Mouse (Mus musculus) MEL (cell line): Measurements from ENCODE around the gene Spice1. TPM values are rescaled to one million over a fixed set of nuclear protein-coding genes. Genes with fewer than 3 reads are reported as not detected.

Source experiments
- DNase-seq: peaks from one replicate; pipeline ENCODE4 v3.0.0; 2011; ENCODE audit warnings: low read depth, low spot score
- H3K27ac ChIP-seq: 2 replicates; pipeline ENCODE4 v1.5.1; 2012; ENCODE audit warnings: low read depth, mild to moderate bottlenecking, control low read depth, low read length, moderate library complexity; ENCODE audit not compliant: control insufficient read depth
- H3K27me3 ChIP-seq, 2 experiments: fragments of 150-350 bp in 1 of 2; sonication (generic) in 1 of 2; 2 replicates each; pipeline ENCODE4 v1.6.1; 2012; ENCODE audit warnings: low read length in 2 of 2, mild to moderate bottlenecking in 2 of 2, improper control_type of control experiment in 1 of 2, moderate library complexity in 1 of 2; ENCODE audit not compliant: insufficient read depth in 2 of 2, control insufficient read depth in 1 of 2
- H3K36me3 ChIP-seq, 2 experiments: 2 replicates each; pipeline ENCODE4 v1.6.1; 2012 to 2014; ENCODE audit warnings: low read length in 2 of 2, improper control_type of control experiment in 1 of 2, inconsistent platforms in 1 of 2, mild to moderate bottlenecking in 1 of 2; ENCODE audit not compliant: insufficient read depth in 2 of 2, control insufficient read depth in 1 of 2
- H3K4me1 ChIP-seq, 2 experiments: fragments of 150-350 bp in 1 of 2; sonication (generic) in 1 of 2; 2 replicates each; pipeline ENCODE4 v1.6.1; 2012; ENCODE audit warnings: low read length in 2 of 2, improper control_type of control experiment in 1 of 2, mild to moderate bottlenecking in 1 of 2; ENCODE audit not compliant: insufficient read depth in 2 of 2, control insufficient read depth in 1 of 2
- H3K4me3 ChIP-seq, 2 experiments: fragments of 150-350 bp in 1 of 2; sonication (generic) in 1 of 2; 2 replicates each; pipeline ENCODE4 v1.5.1; 2012; ENCODE audit warnings: low read depth in 2 of 2, low read length in 2 of 2, mild to moderate bottlenecking in 2 of 2, moderate library complexity in 2 of 2, control low read depth in 1 of 2, improper control_type of control experiment in 1 of 2; ENCODE audit not compliant: control insufficient read depth in 1 of 2, insufficient read depth in 1 of 2
- H3K79me2 ChIP-seq: 2 replicates; pipeline ENCODE4 v1.6.1; 2012; ENCODE audit warnings: mild to moderate bottlenecking, low read length, moderate library complexity; ENCODE audit not compliant: control insufficient read depth, poor library complexity, insufficient read depth
- H3K9ac ChIP-seq: 2 replicates; pipeline ENCODE4 v1.6.1; 2012; ENCODE audit warnings: low read depth, mild to moderate bottlenecking, control low read depth, low read length, moderate library complexity; ENCODE audit not compliant: control insufficient read depth, poor library complexity, severe bottlenecking
- H3K9me3 ChIP-seq: fragments of 150-350 bp; sonication (generic); replicated peaks from 2 replicates; pipeline ENCODE4 v1.6.1; 2012; ENCODE audit warnings: mild to moderate bottlenecking, low read length, improper control_type of control experiment, moderate library complexity; ENCODE audit not compliant: insufficient read depth
- BHLHE40 ChIP-seq: IDR thresholded peaks from 2 replicates; pipeline ENCODE4 v1.6.1; 2012; ENCODE audit warnings: low read depth, mild to moderate bottlenecking, inconsistent platforms, low read length, improper control_type of control experiment, borderline replicate concordance
- CHD1 ChIP-seq: IDR thresholded peaks from 2 replicates; pipeline ENCODE4 v1.6.1; 2012; ENCODE audit warnings: low read depth, mild to moderate bottlenecking, inconsistent platforms, low read length, improper control_type of control experiment
- CHD2 ChIP-seq: IDR thresholded peaks from 2 replicates; pipeline ENCODE4 v1.6.1; 2011; ENCODE audit warnings: low read length, improper control_type of control experiment
- E2F4 ChIP-seq: IDR thresholded peaks from 2 replicates; pipeline ENCODE4 v1.6.1; 2011; ENCODE audit warnings: low read depth, low read length, improper control_type of control experiment, borderline replicate concordance
- ELF1 ChIP-seq: IDR thresholded peaks from 2 replicates; pipeline ENCODE4 v1.6.1; 2014; ENCODE audit warnings: low read depth, mild to moderate bottlenecking, inconsistent platforms, low read length, improper control_type of control experiment, moderate library complexity
- EP300 ChIP-seq, 2 experiments: IDR thresholded peaks; 2 replicates each; pipeline ENCODE4 v1.6.1; 2011; ENCODE audit warnings: improper control_type of control experiment in 2 of 2, low read length in 2 of 2, low read depth in 1 of 2, mild to moderate bottlenecking in 1 of 2
- GABPA ChIP-seq: IDR thresholded peaks from 2 replicates; pipeline ENCODE4 v1.6.1; 2012; ENCODE audit warnings: low read depth, mild to moderate bottlenecking, inconsistent platforms, low read length, improper control_type of control experiment, moderate library complexity
- HCFC1 ChIP-seq: IDR thresholded peaks from 2 replicates; pipeline ENCODE4 v1.6.1; 2012; ENCODE audit warnings: low read depth, mild to moderate bottlenecking, inconsistent platforms, low read length, improper control_type of control experiment, moderate library complexity
- MAFK ChIP-seq: IDR thresholded peaks from 2 replicates; pipeline ENCODE4 v1.6.1; 2011; ENCODE audit warnings: low read depth, mild to moderate bottlenecking, low read length, improper control_type of control experiment, borderline replicate concordance
- MAZ ChIP-seq: IDR thresholded peaks from 2 replicates; pipeline ENCODE4 v1.6.1; 2012; ENCODE audit warnings: low read depth, mild to moderate bottlenecking, inconsistent platforms, low read length, improper control_type of control experiment
- MYB ChIP-seq: IDR thresholded peaks from 2 replicates; pipeline ENCODE4 v1.6.1; 2011; ENCODE audit warnings: mild to moderate bottlenecking, low read depth, low read length, improper control_type of control experiment
- MYC ChIP-seq: IDR thresholded peaks from 2 replicates; pipeline ENCODE4 v1.6.1; 2011; ENCODE audit warnings: low read depth, mild to moderate bottlenecking, low read length, improper control_type of control experiment, moderate library complexity
- NRF1 ChIP-seq: IDR thresholded peaks from 2 replicates; pipeline ENCODE4 v1.6.1; 2014; ENCODE audit warnings: low read depth, mild to moderate bottlenecking, inconsistent platforms, low read length, improper control_type of control experiment, moderate library complexity; ENCODE audit not compliant: poor library complexity, insufficient read depth, severe bottlenecking
- POLR2AphosphoS2 ChIP-seq: IDR thresholded peaks from 2 replicates; pipeline ENCODE4 v1.6.1; 2011; ENCODE audit warnings: low read length, improper control_type of control experiment
- RAD21 ChIP-seq: IDR thresholded peaks from 2 replicates; pipeline ENCODE4 v1.6.1; 2011; ENCODE audit warnings: mild to moderate bottlenecking, low read depth, low read length, improper control_type of control experiment
- SIN3A ChIP-seq: IDR thresholded peaks from 2 replicates; pipeline ENCODE4 v1.6.1; 2012; ENCODE audit warnings: low read length, improper control_type of control experiment, inconsistent platforms
- SMC3 ChIP-seq: IDR thresholded peaks from 2 replicates; pipeline ENCODE4 v1.6.1; 2011; ENCODE audit warnings: low read depth, low read length, improper control_type of control experiment
- UBTF ChIP-seq: IDR thresholded peaks from 2 replicates; pipeline ENCODE4 v1.6.1; 2012; ENCODE audit warnings: low read depth, mild to moderate bottlenecking, inconsistent platforms, low read length, improper control_type of control experiment, moderate library complexity, borderline replicate concordance; ENCODE audit not compliant: insufficient read depth
- USF1 ChIP-seq: IDR thresholded peaks from 2 replicates; pipeline ENCODE4 v1.6.1; 2014; ENCODE audit warnings: low read depth, mild to moderate bottlenecking, inconsistent platforms, low read length, improper control_type of control experiment, moderate library complexity
- ZC3H11A ChIP-seq: IDR thresholded peaks from 2 replicates; pipeline ENCODE4 v1.6.1; 2012; ENCODE audit warnings: low read depth, mild to moderate bottlenecking, inconsistent platforms, low read length, improper control_type of control experiment
- ZNF384 ChIP-seq: IDR thresholded peaks from 2 replicates; pipeline ENCODE4 v1.6.1; 2012; ENCODE audit warnings: low read depth, mild to moderate bottlenecking, inconsistent platforms, low read length, improper control_type of control experiment
- polyA plus RNA-seq, 2 experiments: library from polyadenylated mRNA; stranded (reverse) in 1 of 2; unstranded in 1 of 2; fragments of >175 nt in 1 of 2; fragments of >200 nt in 1 of 2; gene quantifications; 2 replicates each; pipeline versions ENCODE4 v1.2.1 to v1.2.4; 2012; ENCODE audit warnings: low replicate concordance in 2 of 2, low read depth in 1 of 2; ENCODE audit not compliant: insufficient read length in 2 of 2, insufficient read depth in 1 of 2, missing spikeins in 1 of 2
- total RNA-seq: library from RNA; depleted of rRNA; stranded (reverse); fragments of 300-350 nt; gene quantifications from 2 replicates; pipeline ENCODE4 v1.2.3, GENCODE M21; 2012

The Spice1 gene
- total and polyA plus RNA-seq, 3 experiments, result 14.8 to 24.1 TPM; not detected in 1

GRCm38 (mm10) chr16:44331995-44332860 lies 14.7 kb upstream of the Spice1 start:
- TF ChIP-seq CHD1 (no peak), GABPA (no peak), SMC3 (no peak), RAD21 (no peak), USF1 (no peak), POLR2AphosphoS2 (no peak), MAFK (no peak), CHD2 (no peak), ELF1 (no peak), MAZ (no peak), NRF1 (no peak), MYB (no peak), E2F4 (no peak), ZNF384 (no peak), EP300 (IDR thresholded peaks at IDR 0.05; ENCODE audit: low read depth in 1 of 2, low read length in 2 of 2) (no peak), ZC3H11A (no peak), UBTF (no peak), MYC (no peak), SIN3A (no peak), BHLHE40 (no peak)
- no peak for DNase-seq
- no peaks in the 10 kb centered on the region for H3K36me3 ChIP-seq
- H3K79me2 ChIP-seq, result no peaks in the 10 kb centered on the region
- no peaks in the 10 kb centered on the region; a peak in 1 of 4 replicates for H3K27me3 ChIP-seq
- H3K9me3 ChIP-seq, result no peaks in the 10 kb centered on the region
- no peaks in the 10 kb centered on the region for H3K4me1 ChIP-seq
- H3K4me3 ChIP-seq, result no peak overlapping the region
- H3K9ac ChIP-seq, result no peak overlapping the region
- no peak overlapping the region for H3K27ac ChIP-seq

GRCm38 (mm10) chr16:44332861-44333284 lies 14.0 kb upstream of the Spice1 start, which contains the start of gene Sidt1:
Sidt1 (minus strand) TSS chr16:44333196.
- no peak within 1 kb of the TSS for H3K9ac ChIP-seq

More at GRCm38 (mm10) chr16:44332861-44333284, 14.0 kb upstream of the Spice1 start, which contains the start of gene Sidt1:
- Histone ChIP-seq H3K4me1 (no peaks in the 10 kb centered on the region), H3K36me3 (no peaks in the 10 kb centered on the region), H3K27ac (no peak within 1 kb of the TSS), H3K4me3 (no peak within 1 kb of the TSS), H3K79me2 (no peaks in the 10 kb centered on the region), H3K9me3 (no peaks in the 10 kb centered on the region), H3K27me3 (no peaks in the 10 kb centered on the region; a peak in 1 of 4 replicates)
- DNase-seq, result no peak
- TF ChIP-seq HCFC1, result no peak
